Mouse (Mus musculus) CD4-positive, CD25-positive, alpha-beta regulatory T cell, adult 4 months (primary cell): ENCODE measurements around the gene Cldn34b1. TPM values are rescaled to one million over a fixed set of nuclear protein-coding genes. Genes with fewer than 3 reads are reported as not detected.
"Not testable (repeated sequence)": the region's sequence is repeated elsewhere in the genome, so short reads cannot be mapped to it uniquely, and the experiment has no call there.

Experiments used
- ATAC-seq: one replicate; pipeline ENCODE4 v1.8.0; 2017
- polyA plus RNA-seq, 2 experiments: library from polyadenylated mRNA; unstranded; fragments of 100-300 nt; shearing (Covaris generic); gene quantifications; one replicate each; pipeline ENCODE4 v1.2.1; 2017

Gene Cldn34b1
- not detected for polyA plus RNA-seq

- ATAC-seq = not testable (repeated sequence)
Observed at GRCm38 (mm10) chrX:154890167-154890566, at the start of gene Cldn34b1. Cldn34b1 (minus strand) TSS chrX:154890267.

- not testable (repeated sequence) for ATAC-seq
Observed at GRCm38 (mm10) chrX:154935887-154936286, 45.8 kb upstream of the Cldn34b1 start, which contains the start of gene Magea6. Magea6 (minus strand) TSS chrX:154935987.

Other genes with a start within 250 kb of the Cldn34b1 start
- not detected for gene Magea6, start 45.7 kb upstream of the Cldn34b1 start, polyA plus RNA-seq
- gene Magea3, start 59.2 kb upstream of the Cldn34b1 start, polyA plus RNA-seq = not detected
- gene Magea8, start 105.6 kb upstream of the Cldn34b1 start, polyA plus RNA-seq = not detected
- gene Magea5, start 172.9 kb upstream of the Cldn34b1 start, polyA plus RNA-seq = not detected
- not detected for gene Magea1, start 199.5 kb upstream of the Cldn34b1 start, polyA plus RNA-seq
- gene Magea2, start 203.4 kb upstream of the Cldn34b1 start, polyA plus RNA-seq = not detected
- not detected for gene Cldn34b2, start 238.1 kb upstream of the Cldn34b1 start, polyA plus RNA-seq